Mouse (Mus musculus) testis, adult 2 months (tissue): ENCODE results near the gene Rtn4ip1. TPM values are rescaled to one million over a fixed set of nuclear protein-coding genes. Genes with fewer than 3 reads are reported as not detected.

ENCODE experiments used
- H3K27ac ChIP-seq: fragments of 200-500 bp; 2 replicates; pipeline ENCODE4 v1.5.1; 2012; ENCODE audit warnings: low read depth, low read length; ENCODE audit not compliant: control insufficient read depth, insufficient read depth
- H3K27me3 ChIP-seq: fragments of 200-500 bp; 2 replicates; pipeline ENCODE4 v1.6.1; 2012; ENCODE audit warnings: mild to moderate bottlenecking, low read length, moderate library complexity; ENCODE audit not compliant: control insufficient read depth, insufficient read depth
- H3K36me3 ChIP-seq: fragments of 200-500 bp; 2 replicates; pipeline ENCODE4 v1.6.1; 2012; ENCODE audit warnings: mild to moderate bottlenecking, low read length; ENCODE audit not compliant: control insufficient read depth, insufficient read depth
- H3K4me1 ChIP-seq: fragments of 200-500 bp; 2 replicates; pipeline ENCODE4 v1.6.1; 2012; ENCODE audit warnings: low read length; ENCODE audit not compliant: control insufficient read depth, insufficient read depth
- H3K4me3 ChIP-seq: fragments of 200-500 bp; 2 replicates; pipeline ENCODE4 v1.5.1; 2012; ENCODE audit warnings: low read depth, mild to moderate bottlenecking, low read length, moderate library complexity, mixed read lengths; ENCODE audit not compliant: control insufficient read depth
- CTCF ChIP-seq: fragments of 200-500 bp; IDR thresholded peaks from 2 replicates; pipeline ENCODE4 v1.5.1; 2012; ENCODE audit warnings: low read depth, mild to moderate bottlenecking, inconsistent platforms, low read length, moderate library complexity; ENCODE audit not compliant: control insufficient read depth, insufficient read depth, insufficient replicate concordance
- POLR2A ChIP-seq: fragments of 200-500 bp; IDR thresholded peaks from 2 replicates; pipeline ENCODE4 v1.6.1; 2012; ENCODE audit warnings: low read depth, mild to moderate bottlenecking, inconsistent platforms, low read length, moderate library complexity; ENCODE audit not compliant: control insufficient read depth
- polyA plus RNA-seq: library from polyadenylated mRNA; depleted of rRNA; stranded (reverse); fragments of >200 nt; gene quantifications from 2 replicates; pipeline ENCODE4 v1.2.3, GENCODE M21; 2012; rRNA removed

Rtn4ip1 gene
- 16.9 and 20.8 TPM in 2 replicates for polyA plus RNA-seq

GRCm38 (mm10) chr10:43901578-43902194 lies at the start of gene Rtn4ip1, which contains the start of gene Qrsl1:
TSS of gene Rtn4ip1 (plus strand) at chr10:43901807.
TSS of gene Qrsl1 (minus strand) at chr10:43901745.
- Histone ChIP-seq H3K27ac (peak within 1 kb of the TSS; percentile 95), H3K36me3 (no peaks in the 10 kb centered on the region), H3K4me1 (no peaks in the 10 kb centered on the region), H3K4me3 (peak within 1 kb of the TSS; percentile 96), H3K27me3 (no peaks in the 10 kb centered on the region)
- TF ChIP-seq POLR2A (peak; percentile 69), CTCF (no peak)

- TF ChIP-seq CTCF (no peak), POLR2A (no peak)
- H3K27ac ChIP-seq = no peak overlapping the region
- no peak overlapping the region for H3K4me3 ChIP-seq
- no peaks in the 10 kb centered on the region for H3K36me3 ChIP-seq
- H3K27me3 ChIP-seq = no peaks in the 10 kb centered on the region
- H3K4me1 ChIP-seq = peaks cover 4% of the 10 kb centered on the region
Observed at GRCm38 (mm10) chr10:43851898-43852297, 49.7 kb upstream of the Rtn4ip1 start.

- Histone ChIP-seq H3K27ac (no peak overlapping the region), H3K36me3 (no peaks in the 10 kb centered on the region), H3K27me3 (no peaks in the 10 kb centered on the region), H3K4me1 (no peaks in the 10 kb centered on the region), H3K4me3 (no peak overlapping the region)
- no peak for TF ChIP-seq CTCF
- no peak for TF ChIP-seq POLR2A
Observed at GRCm38 (mm10) chr10:43855916-43856315, 45.7 kb upstream of the Rtn4ip1 start.

- no peak overlapping the region for H3K4me3 ChIP-seq
- TF ChIP-seq POLR2A (no peak), CTCF (no peak)
- H3K4me1 ChIP-seq = no peaks in the 10 kb centered on the region
- H3K27ac ChIP-seq = no peak overlapping the region
- no peaks in the 10 kb centered on the region for H3K36me3 ChIP-seq
- no peaks in the 10 kb centered on the region for H3K27me3 ChIP-seq
Observed at GRCm38 (mm10) chr10:43856351-43856750, 45.3 kb upstream of the Rtn4ip1 start.

GRCm38 (mm10) chr10:43870752-43871151 lies 30.9 kb upstream of the Rtn4ip1 start:
- Histone ChIP-seq H3K27ac (no peak overlapping the region), H3K4me3 (no peak overlapping the region), H3K4me1 (0 out of 2 replicates have a peak, but pooled peaks cover 2% of the 10 kb centered on the region), H3K36me3 (no peaks in the 10 kb centered on the region), H3K27me3 (no peaks in the 10 kb centered on the region)
- TF ChIP-seq CTCF = peak; percentile 96
- no peak for TF ChIP-seq POLR2A

- Histone ChIP-seq H3K4me1 (0 out of 2 replicates have a peak, but pooled peaks cover 2% of the 10 kb centered on the region), H3K27me3 (no peaks in the 10 kb centered on the region), H3K36me3 (no peaks in the 10 kb centered on the region), H3K4me3 (no peak overlapping the region), H3K27ac (no peak overlapping the region)
- TF ChIP-seq CTCF = no peak
- TF ChIP-seq POLR2A = no peak
Observed at GRCm38 (mm10) chr10:43871458-43871857, 30.1 kb upstream of the Rtn4ip1 start.

- Histone ChIP-seq H3K27ac (no peak overlapping the region), H3K27me3 (no peaks in the 10 kb centered on the region), H3K36me3 (peaks cover 1% of the 10 kb centered on the region), H3K4me3 (no peak overlapping the region), H3K4me1 (no peaks in the 10 kb centered on the region)
- TF ChIP-seq CTCF (no peak), POLR2A (no peak)
Observed at GRCm38 (mm10) chr10:43887676-43888075, 13.9 kb upstream of the Rtn4ip1 start.
